Mouse (Mus musculus) stomach, embryonic 16.5 days (tissue): ENCODE data around the gene Cyfip2. TPM values are rescaled to one million over a fixed set of nuclear protein-coding genes. Genes with fewer than 3 reads are reported as not detected.
A peak's percentile ranks its signal among the peaks of the same experiment; 100 is the strongest.

Source experiments
- ATAC-seq: fragments of 200-750 bp; cut with Nextera tagmentation; 2 replicates; pipeline ENCODE4 v1.8.0; 2017; ENCODE audit warnings: moderate number of reproducible peaks, moderate TSS enrichment; ENCODE audit not compliant: insufficient read depth, low FRiP score
- H3K27ac ChIP-seq: fragments of 300-500 bp; sonication (generic); 2 replicates; pipeline ENCODE4 v1.5.1; 2014; ENCODE audit warnings: low read length
- H3K27me3 ChIP-seq: fragments of 300-500 bp; sonication (generic); 2 replicates; pipeline ENCODE4 v1.6.1; 2014; ENCODE audit warnings: low read length, control low read depth, mixed read lengths; ENCODE audit not compliant: control insufficient read depth, insufficient read depth
- H3K36me3 ChIP-seq: fragments of 300-500 bp; sonication (generic); 2 replicates; pipeline ENCODE4 v1.6.1; 2014; ENCODE audit warnings: low read length; ENCODE audit not compliant: control insufficient read depth, insufficient read depth
- H3K4me1 ChIP-seq: fragments of 300-500 bp; sonication (generic); 2 replicates; pipeline ENCODE4 v1.6.1; 2014; ENCODE audit warnings: low read length, control low read depth, mixed read lengths; ENCODE audit not compliant: control insufficient read depth, insufficient read depth
- H3K4me2 ChIP-seq: fragments of 300-500 bp; sonication (generic); 2 replicates; pipeline ENCODE4 v1.6.1; 2014; ENCODE audit warnings: low read depth, low read length, mixed read lengths
- H3K4me3 ChIP-seq: fragments of 300-500 bp; sonication (generic); replicated peaks from 2 replicates; pipeline ENCODE4 v1.5.1; 2014; ENCODE audit warnings: mild to moderate bottlenecking, low read length
- H3K9ac ChIP-seq: fragments of 300-500 bp; sonication (generic); 2 replicates; pipeline ENCODE4 v1.6.1; 2014; ENCODE audit warnings: low read length
- H3K9me3 ChIP-seq: fragments of 300-500 bp; sonication (generic); replicated peaks from 2 replicates; pipeline ENCODE4 v1.6.1; 2016; ENCODE audit warnings: low read length, control low read depth; ENCODE audit not compliant: control insufficient read depth
- WGBS: fragments of 180-500 bp; shearing (Covaris S2); extraction: QIAGEN DNeasy Blood & Tissue Kit; methylation state at CpG from one replicate; pipeline ENCODE4 v1.1.7; 2014; 5-methylcytosine and 5-hydroxymethylcytosine counted together
- polyA plus RNA-seq: library from polyadenylated mRNA; unstranded; fragments of >200 nt; fragmentation: Nextera tagmentation; extraction: Ambion mirVana; gene quantifications from 2 replicates; pipeline ENCODE4 v1.2.1, GENCODE M21; 2015

The Cyfip2 gene
- polyA plus RNA-seq, 1 experiment from 2014 or later, result 8.1 TPM

GRCm38 (mm10) chr11:46332217-46332616 is 19.6 kb upstream of the Cyfip2 start:
- Histone ChIP-seq H3K27me3 (no peaks in the 10 kb centered on the region), H3K4me3 (no peak overlapping the region), H3K9me3 (no peaks in the 10 kb centered on the region), H3K4me2 (no peak overlapping the region), H3K9ac (no peak overlapping the region), H3K4me1 (no peaks in the 10 kb centered on the region), H3K27ac (no peak overlapping the region), H3K36me3 (no peaks in the 10 kb centered on the region)
- 84% methylated on average over 8 of the region's 8 CpGs for WGBS
- no peak for ATAC-seq

GRCm38 (mm10) chr11:46326271-46327015 is 13.8 kb upstream of the Cyfip2 start:
- no peaks in the 10 kb centered on the region for H3K9me3 ChIP-seq
- no peak for ATAC-seq
- no peak overlapping the region for H3K9ac ChIP-seq
- no peaks in the 10 kb centered on the region for H3K36me3 ChIP-seq
- no peak overlapping the region for H3K27ac ChIP-seq
- H3K4me1 ChIP-seq, result no peaks in the 10 kb centered on the region
- no peaks in the 10 kb centered on the region for H3K27me3 ChIP-seq
- H3K4me3 ChIP-seq, result no peak overlapping the region
- 85% methylated on average over 16 of the region's 16 CpGs for WGBS
- H3K4me2 ChIP-seq, result no peak overlapping the region

- Histone ChIP-seq H3K4me1 (no peaks in the 10 kb centered on the region), H3K27me3 (no peaks in the 10 kb centered on the region), H3K9me3 (no peaks in the 10 kb centered on the region), H3K4me2 (no peak overlapping the region), H3K36me3 (no peaks in the 10 kb centered on the region), H3K27ac (no peak overlapping the region), H3K4me3 (no peak overlapping the region), H3K9ac (no peak overlapping the region)
- ATAC-seq, result no peak
- 65% methylated on average over 7 of the region's 7 CpGs for WGBS
Measured at GRCm38 (mm10) chr11:46321559-46321958, 8.9 kb upstream of the Cyfip2 start.

- Histone ChIP-seq H3K9me3 (no peaks in the 10 kb centered on the region), H3K27me3 (no peaks in the 10 kb centered on the region), H3K36me3 (no peaks in the 10 kb centered on the region), H3K4me3 (no peak overlapping the region), H3K4me1 (peaks cover 8% of the 10 kb centered on the region), H3K9ac (no peak overlapping the region), H3K4me2 (no peak overlapping the region), H3K27ac (no peak overlapping the region)
- 24% methylated on average over 7 of the region's 7 CpGs for WGBS
- no peak for ATAC-seq
Measured at GRCm38 (mm10) chr11:46314534-46314933, 1.9 kb upstream of the Cyfip2 start.

- no peak overlapping the region for H3K9ac ChIP-seq
- H3K27ac ChIP-seq, result no peak overlapping the region
- 76% methylated on average over 6 of the region's 6 CpGs for WGBS
- H3K4me3 ChIP-seq, result no peak overlapping the region
- no peak for ATAC-seq
- no peaks in the 10 kb centered on the region for H3K27me3 ChIP-seq
- peaks cover 8% of the 10 kb centered on the region for H3K4me1 ChIP-seq
- no peaks in the 10 kb centered on the region for H3K36me3 ChIP-seq
- H3K4me2 ChIP-seq, result no peak overlapping the region
- H3K9me3 ChIP-seq, result no peaks in the 10 kb centered on the region
Measured at GRCm38 (mm10) chr11:46313851-46314250, 1.2 kb upstream of the Cyfip2 start.

GRCm38 (mm10) chr11:46311703-46312522 is 746 bp downstream of the Cyfip2 start:
- H3K4me1 ChIP-seq, result peaks cover 8% of the 10 kb centered on the region
- peak; percentile 84 for ATAC-seq
- H3K27me3 ChIP-seq, result no peaks in the 10 kb centered on the region
- no peak overlapping the region for H3K27ac ChIP-seq
- no peaks in the 10 kb centered on the region for H3K9me3 ChIP-seq
- H3K4me3 ChIP-seq, result peak overlapping the region; percentile 76
- H3K9ac ChIP-seq, result peak overlapping the region; percentile 79
- H3K4me2 ChIP-seq, result peak overlapping the region; percentile 98
- no peaks in the 10 kb centered on the region for H3K36me3 ChIP-seq
- under 1% methylated on average over 68 of the region's 71 CpGs for WGBS

- Histone ChIP-seq H3K4me2 (peak overlapping the region; percentile 98), H3K4me3 (peak overlapping the region; percentile 76), H3K27me3 (no peaks in the 10 kb centered on the region), H3K36me3 (no peaks in the 10 kb centered on the region), H3K9me3 (no peaks in the 10 kb centered on the region), H3K4me1 (peaks cover 8% of the 10 kb centered on the region), H3K9ac (peak overlapping the region; percentile 79), H3K27ac (no peak overlapping the region)
- 11% methylated on average over 14 of the region's 14 CpGs for WGBS
- peak; percentile 15; the same call in 1 of the 2 replicates for ATAC-seq
Measured at GRCm38 (mm10) chr11:46311181-46311702, 1.4 kb downstream of the Cyfip2 start.

GRCm38 (mm10) chr11:46310647-46311063 is 2.0 kb downstream of the Cyfip2 start:
- H3K4me2 ChIP-seq, result peak overlapping the region; percentile 10; the same call in 1 of the 2 replicates
- H3K4me1 ChIP-seq, result peaks cover 8% of the 10 kb centered on the region
- H3K9ac ChIP-seq, result no peak overlapping the region
- no peak overlapping the region for H3K4me3 ChIP-seq
- H3K9me3 ChIP-seq, result no peaks in the 10 kb centered on the region
- H3K27ac ChIP-seq, result no peak overlapping the region
- no peaks in the 10 kb centered on the region for H3K27me3 ChIP-seq
- WGBS, result 65% methylated on average over 5 of the region's 5 CpGs
- no peaks in the 10 kb centered on the region for H3K36me3 ChIP-seq
- ATAC-seq, result no peak
